Mouse (Mus musculus) liver, embryonic 18 days (tissue): ENCODE measurements around the gene Slc43a1. TPM values are rescaled to one million over a fixed set of nuclear protein-coding genes. Genes with fewer than 3 reads are reported as not detected.

ENCODE experiments used
- polyA plus RNA-seq: library from polyadenylated mRNA; depleted of rRNA; stranded (reverse); fragments of >200 nt; gene quantifications from 2 replicates; pipeline ENCODE4 v1.2.3, GENCODE M21; 2012; rRNA removed

Slc43a1 gene
- polyA plus RNA-seq, result 79.7 and 85.8 TPM in 2 replicates

GRCm38 (mm10) chr2:84838593-84838949 is at the start of gene Slc43a1:
Gene Slc43a1 (plus strand): TSS chr2:84838850.

DNA sequence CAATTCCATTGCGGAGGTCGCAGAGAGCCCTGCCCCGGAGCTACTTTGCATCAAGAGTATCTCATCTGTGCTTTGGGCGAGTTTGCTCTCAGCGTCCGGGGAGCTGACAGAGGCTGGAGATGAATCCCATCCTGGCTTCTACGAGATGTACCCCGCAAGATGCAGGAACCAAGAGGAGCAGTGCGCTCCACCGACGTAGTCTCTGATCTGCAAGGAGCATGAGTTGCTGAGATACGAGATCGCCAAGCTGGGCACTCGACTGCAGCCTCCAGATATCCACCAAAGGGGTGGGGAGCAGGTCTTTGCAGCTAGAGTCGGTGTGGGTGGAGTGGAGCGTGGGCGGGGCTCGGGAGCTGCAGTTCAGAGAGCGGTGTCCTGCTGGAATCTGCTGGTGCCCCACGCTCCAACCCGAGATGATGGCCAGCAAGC is 40.1 kb upstream of the Slc43a1 start, which contains the start of gene Ube2l6:
Gene Ube2l6, plus strand, starts transcription at position 336 of the 429 bp plus-strand sequence.

GRCm38 (mm10) chr2:84822552-84822951 is 16.1 kb upstream of the Slc43a1 start, which contains the start of gene Smtnl1:
Gene Smtnl1 (minus strand): TSS chr2:84822652.

DNA sequence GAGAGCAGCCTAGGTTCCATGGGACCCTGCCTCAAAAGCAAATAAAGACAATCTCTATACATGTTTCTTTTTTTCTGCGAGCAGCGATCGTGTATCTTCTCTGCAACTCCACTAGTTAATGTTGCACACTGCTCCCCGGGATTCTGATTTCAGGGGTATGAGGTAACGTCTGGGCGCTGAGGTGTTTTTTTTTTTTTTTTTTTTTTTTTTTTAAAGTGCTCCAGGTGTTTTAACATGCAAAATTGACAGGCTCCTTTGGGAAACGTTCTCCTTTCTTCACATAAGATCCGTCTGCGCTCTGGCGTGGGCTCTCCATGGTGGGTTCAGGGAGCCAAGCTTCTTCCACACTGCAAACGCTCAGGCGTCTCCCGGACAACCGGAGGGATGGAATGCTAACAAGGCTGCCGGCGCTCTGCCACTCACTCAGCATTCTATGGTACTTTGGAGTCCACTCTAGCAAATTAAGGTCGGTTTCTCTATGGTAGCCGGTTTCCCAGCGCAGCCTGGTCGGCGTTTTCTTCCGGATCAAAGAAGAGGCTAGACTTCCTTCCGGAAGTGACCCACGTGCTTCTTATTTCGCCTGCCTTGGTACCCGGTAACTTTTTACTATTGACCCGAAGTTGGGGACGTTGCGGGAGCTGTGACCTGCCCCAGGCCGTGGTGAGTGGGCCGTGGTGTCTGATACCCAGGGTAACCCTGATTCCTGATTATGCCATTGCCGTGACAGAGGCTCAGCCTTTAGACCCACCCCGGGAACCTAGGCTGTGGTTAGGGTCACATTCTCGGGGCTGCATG is 12.0 kb upstream of the Slc43a1 start, which contains the start of gene Timm10:
Gene Timm10, plus strand, starts transcription at position 510 of the 795 bp plus-strand sequence.

DNA sequence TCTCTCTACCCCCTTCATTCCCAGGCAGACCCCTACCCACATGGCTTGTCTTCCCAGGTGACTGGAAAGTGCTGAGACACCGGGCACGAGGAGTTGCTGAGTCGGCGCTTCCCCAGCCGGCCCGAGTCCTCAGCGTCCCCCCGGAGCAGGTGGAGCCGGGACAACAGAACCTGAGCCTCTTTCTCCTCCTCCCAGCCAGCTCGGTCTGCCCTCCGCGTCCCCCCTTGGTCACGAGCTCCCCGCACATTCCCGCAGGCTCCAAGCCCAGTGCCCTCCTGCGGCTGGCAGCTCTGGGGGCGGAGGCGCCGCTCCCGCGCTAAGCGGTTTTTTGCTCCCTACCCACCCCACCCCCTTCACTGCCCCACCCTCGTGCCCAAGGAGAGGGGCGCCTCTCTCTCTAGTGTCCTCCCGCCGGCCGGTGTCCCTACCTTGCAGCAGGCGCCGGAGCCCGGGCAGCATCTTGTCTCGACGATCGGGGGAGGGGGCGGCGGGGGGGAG is 47.6 kb downstream of the Slc43a1 start, which contains the start of gene Rtn4rl2:
Gene Rtn4rl2, minus strand, starts transcription at position 477 of the 498 bp plus-strand sequence.

Other genes starting within 250 kb of the Slc43a1 start
- gene Ctnnd1, start 188.1 kb upstream of the Slc43a1 start, polyA plus RNA-seq, result 21.0 and 23.7 TPM in 2 replicates
- 0.01 and 0.02 TPM in 2 replicates for gene Btbd18, start 179.8 kb upstream of the Slc43a1 start, polyA plus RNA-seq
- 51.1 and 54.1 TPM in 2 replicates for gene Selenoh, start 168.1 kb upstream of the Slc43a1 start, polyA plus RNA-seq
- not detected in 2 replicates for gene Gm28635, start 160.8 kb upstream of the Slc43a1 start, polyA plus RNA-seq
- 8.1 and 8.5 TPM in 2 replicates for gene Med19, start 160.4 kb upstream of the Slc43a1 start, polyA plus RNA-seq
- 27.7 and 33.4 TPM in 2 replicates for gene Tmx2, start 159.7 kb upstream of the Slc43a1 start, polyA plus RNA-seq
- 15.4 and 16.1 TPM in 2 replicates for gene Zdhhc5, start 123.7 kb upstream of the Slc43a1 start, polyA plus RNA-seq
- gene Clp1, start 111.5 kb upstream of the Slc43a1 start, polyA plus RNA-seq, result 16.4 and 19.7 TPM in 2 replicates
- gene Ypel4, start 104.8 kb upstream of the Slc43a1 start, polyA plus RNA-seq, result 69.8 and 81.8 TPM in 2 replicates
- gene Gm19426, start 95.2 kb upstream of the Slc43a1 start, polyA plus RNA-seq, result 1.7 and 1.9 TPM in 2 replicates
- 247 and 273 TPM in 2 replicates for gene Serping1, start 63.4 kb upstream of the Slc43a1 start, polyA plus RNA-seq
- 294 and 350 TPM in 2 replicates for gene Ube2l6, start 40.0 kb upstream of the Slc43a1 start, polyA plus RNA-seq
- 0.08 and 0.12 TPM in 2 replicates for gene Smtnl1, start 16.2 kb upstream of the Slc43a1 start, polyA plus RNA-seq
- gene Timm10, start 11.9 kb upstream of the Slc43a1 start, polyA plus RNA-seq, result 39.7 and 45.9 TPM in 2 replicates
- gene Rtn4rl2, start 47.9 kb downstream of the Slc43a1 start, polyA plus RNA-seq, result 0.08 and 0.09 TPM in 2 replicates
- gene Slc43a3, start 97.7 kb downstream of the Slc43a1 start, polyA plus RNA-seq, result 86.0 and 88.1 TPM in 2 replicates
- 88.3 and 129 TPM in 2 replicates for gene Prg2, start 141.6 kb downstream of the Slc43a1 start, polyA plus RNA-seq
- gene Prg3, start 149.4 kb downstream of the Slc43a1 start, polyA plus RNA-seq, result 4.4 and 7.3 TPM in 2 replicates
- 69.8 and 70.8 TPM in 2 replicates for gene Ssrp1, start 198.4 kb downstream of the Slc43a1 start, polyA plus RNA-seq
- 0.93 and 1.0 TPM in 2 replicates for gene P2rx3, start 198.6 kb downstream of the Slc43a1 start, polyA plus RNA-seq
- gene Tnks1bp1, start 209.2 kb downstream of the Slc43a1 start, polyA plus RNA-seq, result 8.0 and 9.0 TPM in 2 replicates